Mouse (Mus musculus) layer of hippocampus, postnatal 36 days (tissue): ENCODE results near the gene Srpk2. TPM values are rescaled to one million over a fixed set of nuclear protein-coding genes. Genes with fewer than 3 reads are reported as not detected.
"Not testable (repeated sequence)": the region's sequence is repeated elsewhere in the genome, so short reads cannot be mapped to it uniquely, and the experiment has no call there.

Experiments used
- DNase-seq, 2 experiments: peaks; one replicate each; pipeline ENCODE4 v3.0.0; 2022
- total RNA-seq, 2 experiments: library from RNA; stranded (reverse); gene quantifications; 2 replicates each; pipeline ENCODE4 v1.2.3; 2021

Gene Srpk2
- total RNA-seq: 100 to 1,000 TPM; 155 to 160 TPM

- DNase-seq: no peak
These were observed at the start of gene Srpk2 for GRCm38 (mm10) chr5:23684517-23684916. Srpk2 (minus strand) TSS chr5:23684617.

GRCm38 (mm10) chr5:23721956-23722355, 37.5 kb upstream of the Srpk2 start:
- DNase-seq: no peak

GRCm38 (mm10) chr5:23718881-23719328, 34.5 kb upstream of the Srpk2 start:
- DNase-seq: no peak

DNA sequence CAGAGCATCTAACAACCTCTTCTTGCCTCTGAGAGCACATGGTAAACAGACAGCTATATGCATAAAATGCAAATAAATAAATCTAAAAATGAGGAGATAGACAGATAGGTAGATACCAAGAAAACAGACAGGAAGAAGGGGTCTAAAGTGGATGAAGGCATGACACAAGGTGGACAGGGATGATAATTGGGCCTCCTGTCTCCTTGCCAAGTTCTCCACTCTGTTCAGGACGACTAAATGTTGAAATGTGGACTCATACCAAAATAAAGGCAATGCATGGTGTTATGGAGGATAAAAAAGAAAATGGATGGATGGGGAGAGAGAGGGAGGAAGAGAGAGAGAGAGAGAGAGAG, 33.7 kb upstream of the Srpk2 start:
- DNase-seq: no peak

DNA sequence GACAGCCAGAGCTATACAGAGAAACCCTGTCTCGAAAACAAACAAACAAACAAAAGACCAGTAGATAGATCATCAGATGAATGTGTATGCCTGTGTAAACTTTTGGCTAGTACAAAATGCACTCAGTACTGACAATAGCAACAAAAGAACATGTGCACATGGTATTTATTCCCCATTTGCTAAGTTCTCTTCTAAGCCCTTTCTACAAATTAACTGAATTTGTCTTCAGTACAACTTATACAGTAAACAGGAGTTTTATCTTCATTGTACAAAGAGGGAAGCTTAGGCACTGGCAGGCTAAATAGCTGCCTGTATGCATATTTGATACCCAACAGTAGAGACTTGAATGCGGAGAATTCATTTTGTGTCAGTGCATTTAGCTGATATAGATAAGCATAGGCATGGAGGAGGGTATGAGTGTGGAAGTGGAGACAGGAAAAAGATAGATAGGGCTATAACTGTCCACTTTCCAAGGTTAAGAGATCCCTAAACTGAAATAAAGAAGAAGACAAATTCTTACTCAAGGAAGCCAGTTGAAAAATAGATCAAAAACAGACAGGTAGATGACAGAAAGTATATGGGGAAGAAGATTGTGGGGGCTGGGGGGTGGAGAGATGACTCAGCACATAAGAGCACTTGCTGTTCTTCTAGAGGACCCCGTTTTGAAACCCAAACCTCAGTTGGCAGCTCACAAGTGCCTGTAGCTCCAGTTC, 33.2 kb upstream of the Srpk2 start:
- no peak for DNase-seq

GRCm38 (mm10) chr5:23713401-23714335, 29.3 kb upstream of the Srpk2 start:
- DNase-seq: no peak

DNA sequence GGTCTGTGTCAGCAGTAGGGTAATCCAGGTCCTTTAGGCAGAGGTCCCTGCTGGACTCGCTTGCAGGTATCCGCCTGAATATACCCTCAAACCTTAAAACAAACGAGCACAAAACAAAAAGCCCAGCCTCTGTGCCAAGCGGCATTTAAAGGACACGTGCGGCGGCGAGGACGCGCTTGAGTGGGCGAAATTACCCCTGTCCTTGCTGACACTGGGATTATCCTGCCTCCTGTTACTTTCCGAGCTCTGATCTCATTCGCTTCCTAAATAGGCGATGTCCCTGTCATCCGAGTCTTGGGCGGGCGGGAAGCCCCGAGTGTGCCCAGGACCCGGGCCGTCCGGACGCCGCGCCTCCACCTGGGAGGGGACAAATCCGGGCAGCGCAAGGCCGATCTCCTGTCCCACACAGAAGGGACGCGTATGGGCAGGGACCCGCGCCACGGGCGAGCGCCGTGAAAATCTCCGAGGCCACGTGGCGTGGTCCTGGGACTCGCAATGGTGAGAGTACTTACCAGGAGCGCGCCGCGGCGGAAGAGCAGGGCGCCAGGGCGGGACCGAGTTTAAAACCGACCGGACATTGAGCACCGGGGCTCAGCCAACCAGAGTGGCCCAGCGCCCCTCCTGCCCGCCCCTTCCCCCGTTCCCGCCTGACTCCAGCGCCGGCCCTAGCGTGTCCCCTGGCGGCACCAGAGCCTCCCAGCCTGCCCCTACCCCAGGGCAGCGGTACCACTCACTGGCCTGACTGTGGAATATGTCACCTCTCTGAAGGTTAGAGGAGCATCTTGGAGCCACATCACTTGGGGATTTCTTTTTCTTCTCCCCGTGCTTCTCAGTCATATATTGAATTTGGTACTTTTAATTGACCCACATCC, 27.9 kb upstream of the Srpk2 start:
- DNase-seq: peak; percentile 61 to 62

DNA sequence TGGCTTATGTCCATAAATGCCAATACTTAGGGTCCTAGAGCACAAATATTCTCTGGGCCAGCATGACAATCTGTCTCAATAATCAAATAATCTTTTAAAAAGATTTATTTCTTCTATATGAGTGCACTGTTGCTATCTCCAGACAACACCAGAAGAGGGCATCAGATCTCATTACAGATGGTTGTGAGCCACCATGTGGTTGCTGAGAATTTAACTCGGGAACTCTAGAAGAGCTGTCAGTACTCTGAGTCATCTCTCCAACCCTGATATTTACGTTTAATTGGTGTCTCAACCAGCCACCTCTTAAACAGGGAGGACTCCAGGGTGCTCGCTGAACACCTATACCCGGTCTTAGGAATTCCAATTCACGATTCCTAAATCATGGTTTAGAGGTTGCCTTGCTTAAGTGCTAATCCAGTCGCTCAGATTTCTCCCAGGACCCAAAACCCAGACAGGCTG, 27.3 kb upstream of the Srpk2 start:
- DNase-seq: peak; percentile 4 to 15

DNA sequence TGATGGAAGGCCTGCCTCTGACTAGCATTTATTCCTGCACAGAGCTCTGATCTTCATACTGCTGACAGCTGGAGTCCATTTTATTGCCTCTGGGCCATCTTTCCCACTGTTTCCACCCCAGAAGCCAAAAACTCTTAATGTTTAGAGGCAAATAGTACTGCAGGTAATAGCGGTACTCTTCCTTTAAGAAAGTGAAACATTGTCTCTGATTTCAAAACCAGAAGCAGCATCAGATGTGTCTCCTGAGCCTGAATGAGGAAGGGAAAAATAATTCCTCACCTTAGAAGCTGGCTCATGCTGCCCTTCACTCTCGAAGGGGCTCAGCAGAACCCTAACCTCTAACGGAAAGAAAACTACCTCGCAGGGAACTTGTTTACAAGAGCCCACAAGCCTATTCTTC, 26.8 kb upstream of the Srpk2 start:
- DNase-seq: no peak

- no peak for DNase-seq
These were observed 25.2 kb upstream of the Srpk2 start for GRCm38 (mm10) chr5:23709661-23710060.

DNA sequence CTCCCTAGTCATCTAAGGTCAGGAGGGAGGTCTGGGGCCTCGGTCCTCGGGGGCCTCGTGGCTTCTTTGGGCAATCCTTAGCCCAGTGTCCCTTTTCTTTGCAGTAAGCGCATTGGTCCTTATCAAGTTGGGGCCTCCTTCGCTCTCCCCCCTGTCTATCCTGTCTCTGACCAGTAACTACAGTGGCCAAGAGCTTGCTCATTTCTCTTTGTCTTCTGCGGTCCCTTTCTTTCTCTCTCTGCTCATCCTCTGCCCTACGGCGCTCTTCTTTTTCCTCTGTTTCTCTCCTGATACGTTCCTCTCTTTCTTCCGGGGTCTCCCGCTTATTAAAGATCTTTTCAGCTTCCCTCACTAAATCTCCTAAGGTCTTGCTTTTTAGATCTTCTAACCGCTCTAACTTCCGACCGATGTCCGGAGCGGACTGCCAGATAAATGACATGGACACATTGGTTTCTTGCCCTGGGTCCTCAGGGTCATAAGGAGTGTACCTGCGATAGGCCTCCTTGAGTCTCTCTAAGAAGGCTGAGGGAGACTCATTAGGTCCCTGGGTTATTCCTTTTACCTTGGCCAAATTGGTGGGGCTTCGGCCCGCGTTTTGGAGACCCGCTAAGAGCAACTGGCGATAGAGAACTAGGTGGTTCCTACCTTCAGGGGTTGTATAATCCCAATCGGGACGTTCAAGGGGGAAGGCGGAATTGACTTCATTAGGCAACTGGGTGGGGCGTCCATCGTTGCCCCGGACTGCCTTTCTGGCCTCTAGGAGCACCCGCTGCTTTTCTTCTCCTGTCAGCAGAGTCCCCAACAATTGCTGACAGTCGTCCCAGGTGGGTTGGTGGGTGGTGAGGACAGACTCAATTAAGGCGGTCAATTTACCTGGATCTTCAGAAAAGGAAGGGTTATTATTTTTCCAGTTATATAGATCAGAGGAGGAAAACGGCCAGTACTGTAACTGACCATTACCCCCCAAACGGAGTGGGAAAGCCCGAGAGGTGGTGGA, 22.5 kb upstream of the Srpk2 start:
- DNase-seq: not testable (repeated sequence)

DNA sequence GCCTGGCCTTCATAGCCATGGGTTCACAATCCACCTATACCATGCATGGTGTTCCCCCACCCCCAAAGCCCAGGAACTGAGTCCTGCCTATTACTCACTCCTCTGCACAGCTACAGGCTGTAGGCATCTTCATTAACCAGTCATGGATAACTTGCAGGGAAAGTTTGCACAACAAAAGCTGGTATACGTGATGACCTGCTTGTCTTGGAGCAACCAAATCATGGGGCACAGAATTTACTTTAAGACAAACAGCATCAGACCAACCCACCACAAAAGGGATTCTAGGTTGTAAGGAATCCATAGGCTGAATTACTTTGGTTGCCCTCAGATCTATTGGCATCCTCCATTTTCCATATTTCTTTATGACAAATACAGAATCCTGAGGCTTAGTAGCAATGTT, 13.0 kb upstream of the Srpk2 start:
- DNase-seq: no peak

DNA sequence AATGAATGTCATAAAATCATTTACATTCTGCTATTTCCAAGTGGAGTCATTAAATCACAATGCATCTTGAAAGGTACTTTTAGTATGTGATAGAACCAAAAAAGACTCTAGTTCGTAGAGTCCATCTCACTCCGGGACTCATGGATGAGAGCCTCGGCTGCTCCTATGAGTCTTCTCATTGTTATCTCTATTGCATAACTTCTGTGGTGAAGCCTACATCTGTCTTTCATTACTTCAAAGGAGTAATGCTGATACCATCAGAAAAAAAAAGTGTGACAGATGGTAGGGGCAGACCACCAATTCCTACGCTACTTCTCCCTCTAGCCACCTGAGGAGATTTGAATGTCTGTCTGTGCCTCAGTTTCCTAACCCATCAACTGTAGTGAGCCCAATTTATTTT, 986 bp downstream of the Srpk2 start:
- DNase-seq: no peak

- no peak for DNase-seq
These were observed 5.4 kb downstream of the Srpk2 start for GRCm38 (mm10) chr5:23679006-23679405.

- no peak for DNase-seq
These were observed 6.5 kb downstream of the Srpk2 start for GRCm38 (mm10) chr5:23677883-23678282.

- no peak for DNase-seq
These were observed 7.4 kb downstream of the Srpk2 start for GRCm38 (mm10) chr5:23677072-23677453.

GRCm38 (mm10) chr5:23676156-23677071, 8.0 kb downstream of the Srpk2 start:
- DNase-seq: peak; percentile 40 to 42

GRCm38 (mm10) chr5:23675499-23676155, 8.8 kb downstream of the Srpk2 start:
- peak; percentile 59 to 65 for DNase-seq

- DNase-seq: peak; percentile 62 to 67
These were observed 9.5 kb downstream of the Srpk2 start for GRCm38 (mm10) chr5:23674829-23675498.
